Mouse (Mus musculus): ENCODE measurements around the gene Zfp248. TPM values are rescaled to one million over a fixed set of nuclear protein-coding genes. Genes with fewer than 3 reads are reported as not detected.

Zfp248 gene
- polyA plus RNA-seq, 1 experiment from 2014 or later: 14.4 TPM

GRCm38 (mm10) chr6:118419050-118419920, 36.0 kb downstream of the Zfp248 start, which contains the start of gene Bms1:
Gene Bms1, minus strand, starts transcription at chr6:118419474.
- H3K9me3 ChIP-seq: no peaks in the 10 kb centered on the region
- ATAC-seq (ENCODE audit: insufficient number of reproducible peaks, insufficient read depth, low FRiP score, low TSS enrichment): peak; percentile 97
- H3K4me1 ChIP-seq: peaks cover 12% of the 10 kb centered on the region
- peak within 1 kb of the TSS; percentile 93 for H3K4me3 ChIP-seq
- peak within 1 kb of the TSS; percentile 84 for H3K9ac ChIP-seq
- peak within 1 kb of the TSS; percentile 68 for H3K4me2 ChIP-seq (replicated peaks)
- H3K27ac ChIP-seq: peak within 1 kb of the TSS; percentile 77
- under 1% methylated on average over 67 of the region's 67 CpGs for WGBS
- peaks cover 30% of the 10 kb centered on the region for H3K36me3 ChIP-seq
- H3K27me3 ChIP-seq: no peaks in the 10 kb centered on the region

- Histone ChIP-seq H3K27ac (no peak overlapping the region), H3K4me3 (no peak overlapping the region), H3K4me2 (replicated peaks) (no peak overlapping the region), H3K9ac (no peak overlapping the region), H3K4me1 (no peaks in the 10 kb centered on the region), H3K27me3 (no peaks in the 10 kb centered on the region), H3K9me3 (no peaks in the 10 kb centered on the region), H3K36me3 (peaks cover 76% of the 10 kb centered on the region)
- no peak for ATAC-seq (ENCODE audit: insufficient number of reproducible peaks, insufficient read depth, low FRiP score, low TSS enrichment)
- WGBS: 89% methylated on average over 1 of the region's 1 CpGs
These were observed 44.9 kb downstream of the Zfp248 start for GRCm38 (mm10) chr6:118410428-118410827.

- Histone ChIP-seq H3K9me3 (no peaks in the 10 kb centered on the region), H3K27me3 (no peaks in the 10 kb centered on the region), H3K9ac (no peak overlapping the region), H3K4me1 (no peaks in the 10 kb centered on the region), H3K36me3 (peaks cover 80% of the 10 kb centered on the region), H3K27ac (no peak overlapping the region), H3K4me2 (replicated peaks) (no peak overlapping the region), H3K4me3 (no peak overlapping the region)
- no peak for ATAC-seq (ENCODE audit: insufficient number of reproducible peaks, insufficient read depth, low FRiP score, low TSS enrichment)
- 93% methylated on average over 5 of the region's 5 CpGs for WGBS
These were observed 46.8 kb downstream of the Zfp248 start for GRCm38 (mm10) chr6:118408510-118408909.

DNA sequence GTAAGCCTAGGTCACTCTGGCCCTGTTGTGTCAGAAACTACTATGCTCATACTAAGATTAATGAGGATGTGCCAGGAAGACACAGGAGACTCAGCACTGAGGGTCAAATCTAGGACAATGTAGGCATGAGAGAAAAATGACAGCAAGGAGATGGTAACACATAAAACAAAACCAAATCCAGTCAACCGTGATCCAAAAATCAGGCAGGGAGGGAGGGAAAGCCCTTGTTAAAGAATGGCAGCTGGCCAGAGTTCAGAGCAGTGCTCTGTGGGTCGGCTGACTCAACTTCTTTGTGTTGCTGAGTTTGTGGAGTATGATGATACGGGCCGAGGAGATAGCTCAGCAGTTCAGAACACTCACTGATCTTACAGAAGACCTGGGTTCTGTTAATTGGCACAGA, 48.9 kb downstream of the Zfp248 start:
- WGBS: 88% methylated on average over 4 of the region's 4 CpGs
- H3K4me1 ChIP-seq: no peaks in the 10 kb centered on the region
- H3K9ac ChIP-seq: no peak overlapping the region
- no peak overlapping the region for H3K4me3 ChIP-seq
- H3K27ac ChIP-seq: no peak overlapping the region
- H3K36me3 ChIP-seq: peaks cover 75% of the 10 kb centered on the region
- no peak for ATAC-seq (ENCODE audit: insufficient number of reproducible peaks, insufficient read depth, low FRiP score, low TSS enrichment)
- no peaks in the 10 kb centered on the region for H3K27me3 ChIP-seq
- no peaks in the 10 kb centered on the region for H3K9me3 ChIP-seq
- H3K4me2 ChIP-seq (replicated peaks): no peak overlapping the region

DNA sequence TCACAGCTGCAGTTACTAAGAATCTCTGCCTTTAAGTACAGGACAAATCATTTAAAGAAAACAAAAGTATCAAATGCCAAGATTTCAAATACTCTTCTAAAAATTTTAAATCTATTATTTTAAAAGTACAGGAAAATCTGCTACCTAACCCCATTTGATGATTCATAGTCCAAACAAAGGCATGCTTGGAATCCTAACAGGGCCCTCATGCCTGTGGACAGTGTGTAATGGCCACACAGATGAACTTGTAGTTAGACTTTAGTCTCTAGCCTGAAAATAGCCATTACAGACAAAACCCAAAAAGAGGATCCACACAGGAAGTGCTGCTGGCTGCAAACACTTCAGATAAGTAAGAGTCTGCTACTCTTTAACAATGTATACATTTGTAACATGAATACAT, 64.6 kb downstream of the Zfp248 start:
- Histone ChIP-seq H3K4me1 (no peaks in the 10 kb centered on the region), H3K4me2 (replicated peaks) (no peak overlapping the region), H3K4me3 (no peak overlapping the region), H3K9ac (no peak overlapping the region), H3K27me3 (no peaks in the 10 kb centered on the region), H3K36me3 (peaks cover 74% of the 10 kb centered on the region), H3K27ac (no peak overlapping the region), H3K9me3 (no peaks in the 10 kb centered on the region)
- no peak for ATAC-seq (ENCODE audit: insufficient number of reproducible peaks, insufficient read depth, low FRiP score, low TSS enrichment)

DNA sequence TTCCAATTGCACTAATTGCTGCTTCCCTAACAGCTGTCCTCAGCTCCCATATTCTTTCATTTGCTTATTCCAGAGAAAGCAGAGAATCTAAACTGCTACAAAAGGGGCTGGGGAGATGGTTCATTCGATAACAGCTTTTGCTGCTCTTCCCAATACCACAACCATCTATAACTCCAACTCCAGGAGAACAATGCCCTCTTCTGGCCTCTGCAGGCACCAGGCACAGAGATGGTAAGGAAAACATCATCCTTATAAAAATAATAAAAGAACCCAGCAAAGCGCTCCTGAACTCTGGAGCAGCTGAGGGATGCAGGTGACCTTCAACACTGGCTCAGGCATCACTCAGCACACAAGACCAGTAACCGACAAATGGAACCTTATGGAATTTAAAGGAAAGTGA, 69.4 kb downstream of the Zfp248 start:
- WGBS: 92% methylated on average over 3 of the region's 3 CpGs
- ATAC-seq (ENCODE audit: insufficient number of reproducible peaks, insufficient read depth, low FRiP score, low TSS enrichment): no peak
- H3K4me3 ChIP-seq: no peak overlapping the region
- peaks cover 64% of the 10 kb centered on the region for H3K36me3 ChIP-seq
- H3K4me2 ChIP-seq (replicated peaks): no peak overlapping the region
- H3K4me1 ChIP-seq: no peaks in the 10 kb centered on the region
- H3K27ac ChIP-seq: no peak overlapping the region
- no peaks in the 10 kb centered on the region for H3K9me3 ChIP-seq
- no peaks in the 10 kb centered on the region for H3K27me3 ChIP-seq
- no peak overlapping the region for H3K9ac ChIP-seq

- Histone ChIP-seq H3K9ac (no peak overlapping the region), H3K9me3 (no peaks in the 10 kb centered on the region), H3K4me1 (peaks cover 7% of the 10 kb centered on the region), H3K27ac (no peak overlapping the region), H3K4me2 (replicated peaks) (no peak overlapping the region), H3K27me3 (peaks cover 3% of the 10 kb centered on the region; the same call in 1 of the 2 replicates), H3K36me3 (peaks cover 37% of the 10 kb centered on the region), H3K4me3 (no peak overlapping the region)
- 88% methylated on average over 4 of the region's 4 CpGs for WGBS
- no peak for ATAC-seq (ENCODE audit: insufficient number of reproducible peaks, insufficient read depth, low FRiP score, low TSS enrichment)
These were observed 74.1 kb downstream of the Zfp248 start for GRCm38 (mm10) chr6:118381234-118381633.

DNA sequence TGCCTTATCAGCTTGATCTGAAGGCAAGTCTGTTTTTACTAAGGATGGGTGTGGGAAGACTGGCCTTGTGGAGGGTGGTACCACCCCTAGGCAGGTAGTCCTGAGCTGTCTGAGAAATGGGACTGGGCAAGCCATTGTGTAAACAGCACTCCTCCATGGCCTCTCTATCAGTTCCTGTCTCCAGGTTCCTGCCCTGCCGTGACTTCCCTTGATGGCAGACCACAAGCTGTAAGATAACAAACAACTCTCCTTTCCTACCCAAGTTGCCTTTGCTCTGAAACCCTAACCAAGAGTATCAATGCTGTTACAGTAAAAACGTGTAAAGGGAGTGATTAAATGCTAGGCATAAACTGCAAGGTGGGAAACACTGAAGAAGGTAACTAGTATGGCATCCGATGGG, 74.7 kb downstream of the Zfp248 start:
- 66% methylated on average over 3 of the region's 3 CpGs for WGBS
- H3K36me3 ChIP-seq: peaks cover 32% of the 10 kb centered on the region
- no peak for ATAC-seq (ENCODE audit: insufficient number of reproducible peaks, insufficient read depth, low FRiP score, low TSS enrichment)
- peaks cover 3% of the 10 kb centered on the region; the same call in 1 of the 2 replicates for H3K27me3 ChIP-seq
- H3K4me3 ChIP-seq: no peak overlapping the region
- no peak overlapping the region for H3K4me2 ChIP-seq (replicated peaks)
- H3K9ac ChIP-seq: no peak overlapping the region
- no peaks in the 10 kb centered on the region for H3K9me3 ChIP-seq
- peaks cover 12% of the 10 kb centered on the region for H3K4me1 ChIP-seq
- H3K27ac ChIP-seq: no peak overlapping the region

DNA sequence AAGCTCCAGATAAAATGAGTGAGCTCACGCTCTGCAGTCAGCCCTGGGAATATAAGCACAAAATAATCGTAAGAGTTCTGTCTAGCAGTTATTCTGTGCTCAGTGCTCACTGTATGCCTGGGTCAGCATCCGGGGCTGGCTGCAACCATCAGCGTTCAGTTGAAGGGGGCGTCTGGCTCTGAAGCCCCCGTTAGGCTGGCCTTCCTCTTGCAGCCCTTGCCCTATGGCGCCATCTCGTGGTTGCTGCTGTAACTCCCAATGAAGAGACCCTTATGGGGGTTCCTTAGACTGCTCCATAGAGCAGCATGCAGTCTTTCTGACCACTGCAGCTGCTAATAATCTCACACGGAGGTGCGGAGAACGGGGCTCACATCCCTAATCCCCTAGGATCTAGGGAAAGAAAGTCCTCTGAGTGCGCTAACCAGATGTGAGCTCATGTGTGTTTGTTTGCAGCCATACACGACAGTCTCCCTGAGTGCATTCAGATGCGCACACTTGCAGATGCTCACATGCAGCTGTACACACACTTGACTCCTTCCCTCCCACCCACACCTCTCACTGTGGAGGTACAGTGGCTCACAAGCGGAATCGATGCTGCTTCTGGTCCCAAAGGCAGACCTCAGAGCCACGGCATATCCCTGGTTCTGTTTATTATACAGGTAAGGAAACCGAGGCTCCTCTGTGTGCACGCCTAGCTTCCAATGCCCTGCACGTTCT, 75.7 kb downstream of the Zfp248 start:
- peaks cover 24% of the 10 kb centered on the region for H3K36me3 ChIP-seq
- no peak overlapping the region; the same call in 1 of the 2 replicates for H3K4me2 ChIP-seq (replicated peaks)
- no peaks in the 10 kb centered on the region for H3K9me3 ChIP-seq
- peaks cover 9% of the 10 kb centered on the region; the same call in 1 of the 2 replicates for H3K27me3 ChIP-seq
- ATAC-seq (ENCODE audit: insufficient number of reproducible peaks, insufficient read depth, low FRiP score, low TSS enrichment): peak; percentile 31; the same call in 1 of the 2 replicates
- H3K4me3 ChIP-seq: no peak overlapping the region
- H3K4me1 ChIP-seq: peaks cover 12% of the 10 kb centered on the region
- WGBS: 33% methylated on average over 20 of the region's 20 CpGs
- no peak overlapping the region for H3K9ac ChIP-seq
- no peak overlapping the region for H3K27ac ChIP-seq

- peaks cover 17% of the 10 kb centered on the region; the same call in 1 of the 2 replicates for H3K27me3 ChIP-seq
- H3K36me3 ChIP-seq: peaks cover 7% of the 10 kb centered on the region; the same call in 1 of the 2 replicates
- H3K4me1 ChIP-seq: peaks cover 12% of the 10 kb centered on the region
- no peaks in the 10 kb centered on the region for H3K9me3 ChIP-seq
- H3K4me2 ChIP-seq (replicated peaks): no peak overlapping the region
- no peak overlapping the region for H3K27ac ChIP-seq
- ATAC-seq (ENCODE audit: insufficient number of reproducible peaks, insufficient read depth, low FRiP score, low TSS enrichment): no peak
- H3K9ac ChIP-seq: no peak overlapping the region
- H3K4me3 ChIP-seq: no peak overlapping the region
- WGBS: 60% methylated on average over 8 of the region's 10 CpGs
These were observed 77.7 kb downstream of the Zfp248 start for GRCm38 (mm10) chr6:118377611-118378010.

All from embryonic facial prominence, embryonic 12.5 days (tissue).